Mouse (Mus musculus) erythroblast, embryonic 14.5 days (primary cell): ENCODE data around the gene Pnpla2. TPM values are rescaled to one million over a fixed set of nuclear protein-coding genes. Genes with fewer than 3 reads are reported as not detected.
"Not testable (repeated sequence)": the region's sequence is repeated elsewhere in the genome, so short reads cannot be mapped to it uniquely, and the experiment has no call there.

Experiments used
- H3K27me3 ChIP-seq: 2 replicates; pipeline ENCODE4 v1.6.1; 2012; ENCODE audit warnings: inconsistent platforms; ENCODE audit not compliant: control insufficient read depth
- H3K36me3 ChIP-seq: 2 replicates; pipeline ENCODE4 v1.6.1; 2012; ENCODE audit warnings: mild to moderate bottlenecking, inconsistent platforms; ENCODE audit not compliant: control insufficient read depth
- H3K4me1 ChIP-seq: 2 replicates; pipeline ENCODE4 v1.6.1; 2012; ENCODE audit warnings: inconsistent platforms; ENCODE audit not compliant: control insufficient read depth
- H3K4me3 ChIP-seq: replicated peaks from 2 replicates; pipeline ENCODE3; 2012; ENCODE audit warnings: moderate library complexity, mild to moderate bottlenecking, inconsistent platforms
- H3K9me3 ChIP-seq: 2 replicates; pipeline ENCODE4 v1.6.1; 2012; ENCODE audit warnings: low read length, inconsistent platforms, mixed read lengths; ENCODE audit not compliant: control insufficient read depth
- GATA1 ChIP-seq: IDR thresholded peaks from 2 replicates; pipeline ENCODE4 v1.6.1; 2012; ENCODE audit warnings: low read length, inconsistent platforms, mixed read lengths
- TAL1 ChIP-seq: IDR thresholded peaks from 3 replicates; pipeline ENCODE4 v1.6.1; 2012; ENCODE audit warnings: low read length, inconsistent platforms, mixed read lengths
- polyA plus RNA-seq: library from polyadenylated mRNA; stranded (reverse); fragments of >175 nt; gene quantifications from 2 replicates; pipeline ENCODE4 v1.2.3, GENCODE M21; 2012

The Pnpla2 gene
- polyA plus RNA-seq, 1 experiment: 3.0 TPM

GRCm38 (mm10) chr7:141443828-141444237 lies 11.2 kb upstream of the Pnpla2 start, which contains the start of gene Pidd1:
Gene Pidd1 (minus strand): TSS chr7:141444025.
- Histone ChIP-seq H3K4me1 (peaks cover 78% of the 10 kb centered on the region), H3K36me3 (peaks cover 50% of the 10 kb centered on the region), H3K4me3 (peak within 1 kb of the TSS; percentile 71), H3K27me3 (no peaks in the 10 kb centered on the region), H3K9me3 (no peaks in the 10 kb centered on the region)
- TF ChIP-seq TAL1 (no peak), GATA1 (no peak)

DNA sequence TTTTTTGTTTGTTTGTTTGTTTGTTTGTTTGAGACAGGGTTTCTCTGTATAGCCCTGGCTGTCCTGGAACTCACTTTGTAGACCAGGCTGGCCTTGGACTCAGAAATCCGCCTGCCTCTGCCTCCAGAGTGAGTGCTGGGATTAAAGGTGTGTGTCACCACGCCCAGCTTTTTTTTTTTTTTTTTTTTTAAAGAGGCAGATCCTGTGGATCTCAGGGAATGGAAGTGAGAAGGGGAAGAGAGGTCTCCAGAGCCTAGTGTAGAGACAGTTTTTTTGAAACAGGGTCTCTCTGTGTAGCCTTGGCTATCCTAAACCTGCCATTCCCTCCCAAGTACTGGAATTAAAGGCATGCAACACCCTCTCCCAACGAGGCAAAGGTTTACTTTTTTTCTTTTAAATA lies 8.6 kb upstream of the Pnpla2 start:
- H3K4me3 ChIP-seq: peak overlapping the region; percentile 68
- H3K4me1 ChIP-seq: peaks cover 79% of the 10 kb centered on the region
- H3K36me3 ChIP-seq: peaks cover 50% of the 10 kb centered on the region
- H3K9me3 ChIP-seq, H3K27me3 ChIP-seq: not testable (repeated sequence)

DNA sequence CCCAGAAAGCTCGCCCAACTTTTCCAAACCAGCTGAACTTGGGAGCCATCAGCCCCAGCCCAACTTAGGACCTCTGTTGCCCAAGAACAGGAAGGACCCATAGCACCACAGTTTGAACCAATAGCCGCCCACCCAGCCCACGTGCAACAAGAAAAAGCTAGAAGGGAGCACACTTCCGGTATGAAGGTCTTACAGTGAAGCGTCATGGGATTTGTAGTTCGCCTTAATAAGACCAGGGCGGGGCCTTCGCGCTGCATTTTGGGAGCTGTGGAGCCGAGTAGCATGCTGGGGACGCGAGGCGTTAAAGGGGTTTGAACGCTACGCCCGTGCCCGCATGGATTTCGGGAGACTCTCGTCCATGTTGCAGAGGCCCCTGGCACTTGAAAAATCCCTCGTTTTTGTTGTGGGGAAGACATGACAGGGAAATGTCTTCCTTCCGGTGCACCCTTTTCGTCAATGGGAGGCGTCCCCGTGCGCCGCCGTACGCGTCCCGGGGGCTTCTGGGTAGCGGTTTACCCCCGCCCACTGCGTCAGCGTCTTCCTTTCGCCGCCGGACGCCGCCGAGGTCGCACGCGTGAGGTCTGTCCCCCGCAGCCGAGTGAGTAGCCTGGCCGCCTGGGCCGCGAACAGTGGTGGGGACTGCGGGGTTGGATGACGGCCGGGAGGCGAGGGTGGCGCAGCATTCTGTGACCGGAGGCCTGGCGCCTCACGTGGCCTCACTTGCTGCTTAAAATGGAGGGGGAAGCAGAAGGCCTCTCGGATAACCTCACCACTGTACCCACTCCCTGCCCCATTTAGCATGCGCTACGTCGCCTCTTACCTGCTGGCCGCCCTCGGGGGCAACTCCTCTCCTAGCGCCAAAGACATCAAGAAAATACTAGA lies 7.6 kb upstream of the Pnpla2 start, which contains the start of gene Rplp2:
Gene Rplp2 (plus strand): TSS at position 261 of the 882 bp plus-strand sequence.
- peaks cover 76% of the 10 kb centered on the region for H3K4me1 ChIP-seq
- peak within 1 kb of the TSS; percentile 68 for H3K4me3 ChIP-seq
- no peak for TF ChIP-seq GATA1
- no peak for TF ChIP-seq TAL1

GRCm38 (mm10) chr7:141451928-141452327 lies 3.1 kb upstream of the Pnpla2 start:
- TF ChIP-seq GATA1 (no peak), TAL1 (no peak)
- H3K36me3 ChIP-seq: peaks cover 45% of the 10 kb centered on the region
- no peaks in the 10 kb centered on the region; the same call in 1 of the 2 replicates for H3K27me3 ChIP-seq
- no peaks in the 10 kb centered on the region for H3K9me3 ChIP-seq
- H3K4me1 ChIP-seq: peaks cover 71% of the 10 kb centered on the region
- H3K4me3 ChIP-seq: no peak overlapping the region

More for the DNA sequence above, 7.6 kb upstream of the Pnpla2 start, which contains the start of gene Rplp2:
- H3K36me3 ChIP-seq: peaks cover 50% of the 10 kb centered on the region
- H3K9me3 ChIP-seq: no peaks in the 10 kb centered on the region
- H3K27me3 ChIP-seq: no peaks in the 10 kb centered on the region

GRCm38 (mm10) chr7:141453636-141454035 lies 1.4 kb upstream of the Pnpla2 start:
- TF ChIP-seq TAL1 (no peak), GATA1 (no peak)
- peaks cover 47% of the 10 kb centered on the region for H3K36me3 ChIP-seq
- no peak overlapping the region for H3K4me3 ChIP-seq
- no peaks in the 10 kb centered on the region for H3K9me3 ChIP-seq
- H3K27me3 ChIP-seq: no peaks in the 10 kb centered on the region; the same call in 1 of the 2 replicates
- peaks cover 67% of the 10 kb centered on the region for H3K4me1 ChIP-seq

DNA sequence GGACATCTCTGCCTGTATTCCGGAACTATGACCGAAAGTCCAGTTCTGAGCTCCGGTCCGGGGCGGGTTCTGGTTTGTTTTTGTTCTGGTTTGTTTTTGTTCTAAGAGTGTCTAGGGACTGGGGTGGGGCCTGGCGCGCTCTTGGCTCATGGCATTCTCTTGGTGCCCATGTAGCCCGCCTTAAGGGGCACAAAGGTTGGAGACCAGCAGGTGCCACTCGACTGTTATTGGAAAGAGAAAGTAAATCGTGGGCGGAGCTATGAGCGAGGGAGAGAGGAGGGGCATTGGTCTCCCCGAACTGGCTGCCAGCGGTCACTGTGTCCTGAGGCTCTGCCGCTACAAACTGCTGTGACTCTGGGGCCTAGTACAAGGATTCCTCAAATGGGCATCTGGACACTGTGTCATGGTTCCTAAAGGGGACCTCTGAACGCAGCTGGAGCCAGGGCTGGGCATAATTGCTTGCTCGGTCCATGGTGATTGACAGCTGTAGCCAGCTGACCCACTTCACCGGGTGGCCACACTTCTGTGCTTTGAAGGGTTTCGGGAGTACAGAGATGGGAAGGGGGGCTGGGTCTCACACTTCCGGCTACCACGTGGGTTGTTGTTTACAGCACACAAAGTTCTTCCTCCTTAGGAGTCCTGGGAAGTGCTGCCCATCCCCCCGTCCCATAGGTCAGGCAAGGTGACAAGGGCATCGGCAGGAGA lies 764 bp downstream of the Pnpla2 start:
- peaks cover 17% of the 10 kb centered on the region for H3K27me3 ChIP-seq
- peak overlapping the region; percentile 72 for H3K4me3 ChIP-seq
- H3K4me1 ChIP-seq: peaks cover 48% of the 10 kb centered on the region
- no peaks in the 10 kb centered on the region; the same call in 1 of the 2 replicates for H3K9me3 ChIP-seq
- H3K36me3 ChIP-seq: peaks cover 36% of the 10 kb centered on the region
- TF ChIP-seq GATA1 (no peak), TAL1 (no peak)

DNA sequence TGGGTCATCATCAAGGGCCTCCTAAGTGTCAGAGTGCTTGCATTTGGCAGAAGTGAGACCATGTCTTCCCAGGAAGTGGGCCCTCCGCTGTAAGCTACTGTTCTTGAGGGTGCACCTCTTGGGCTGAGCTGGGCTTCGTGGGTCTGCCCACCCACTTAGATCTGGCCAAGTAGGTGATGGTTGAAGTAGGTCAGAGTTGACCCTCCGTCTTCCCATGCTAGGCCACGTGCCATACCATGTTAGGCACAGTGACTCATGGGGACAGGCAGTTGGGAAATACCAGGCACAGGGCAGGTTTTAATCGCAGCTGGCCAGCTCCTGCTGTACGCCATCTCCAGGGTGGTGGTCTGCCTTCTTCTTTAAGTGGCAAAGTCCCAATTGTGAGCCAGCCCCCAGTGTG lies 1.7 kb downstream of the Pnpla2 start:
- Histone ChIP-seq H3K27me3 (peaks cover 27% of the 10 kb centered on the region), H3K4me1 (peaks cover 46% of the 10 kb centered on the region), H3K9me3 (peaks cover 3% of the 10 kb centered on the region; the same call in 1 of the 2 replicates), H3K4me3 (peak overlapping the region; percentile 72), H3K36me3 (peaks cover 26% of the 10 kb centered on the region)
- TF ChIP-seq TAL1: no peak
- no peak for TF ChIP-seq GATA1

DNA sequence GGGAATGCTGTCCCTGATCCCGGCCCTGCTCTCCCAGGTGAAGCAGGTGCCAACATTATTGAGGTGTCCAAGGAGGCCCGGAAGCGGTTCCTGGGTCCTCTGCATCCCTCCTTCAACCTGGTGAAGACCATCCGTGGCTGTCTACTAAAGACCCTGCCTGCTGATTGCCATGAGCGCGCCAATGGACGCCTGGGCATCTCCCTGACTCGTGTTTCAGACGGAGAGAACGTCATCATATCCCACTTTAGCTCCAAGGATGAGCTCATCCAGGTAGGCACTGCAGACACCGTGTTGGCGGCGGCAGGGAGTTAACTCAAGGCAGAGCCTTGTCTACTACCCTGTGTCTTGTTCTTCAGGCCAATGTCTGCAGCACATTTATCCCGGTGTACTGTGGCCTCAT lies 2.2 kb downstream of the Pnpla2 start:
- no peak for TF ChIP-seq TAL1
- no peak for TF ChIP-seq GATA1
- Histone ChIP-seq H3K9me3 (peaks cover 6% of the 10 kb centered on the region; the same call in 1 of the 2 replicates), H3K4me3 (no peak overlapping the region), H3K27me3 (peaks cover 32% of the 10 kb centered on the region), H3K36me3 (peaks cover 21% of the 10 kb centered on the region), H3K4me1 (peaks cover 41% of the 10 kb centered on the region)
